Mouse (Mus musculus) gastrocnemius, postnatal 14 days (tissue): ENCODE results near the gene Slc5a1. TPM values are rescaled to one million over a fixed set of nuclear protein-coding genes. Genes with fewer than 3 reads are reported as not detected.
A peak's percentile ranks its signal among the peaks of the same experiment; 100 is the strongest.

Source experiments
- DNase-seq: peaks from one replicate; pipeline ENCODE4 v3.0.0; 2021; ENCODE audit warnings: mixed read lengths
- intact Hi-C: fragments of 180-260 bp; cut with DNase I; formaldehyde crosslinking; loops from one replicate; pipeline ENCODE4 v1.15.1; 2025; ENCODE audit warnings: low total_unique reads
- total RNA-seq, 2 experiments: library from RNA; stranded (reverse); gene quantifications; 2 replicates each; pipeline ENCODE4 v1.2.3; 2021

Gene Slc5a1
- total RNA-seq, 2 experiments from 2014 or later: not detected

DNA sequence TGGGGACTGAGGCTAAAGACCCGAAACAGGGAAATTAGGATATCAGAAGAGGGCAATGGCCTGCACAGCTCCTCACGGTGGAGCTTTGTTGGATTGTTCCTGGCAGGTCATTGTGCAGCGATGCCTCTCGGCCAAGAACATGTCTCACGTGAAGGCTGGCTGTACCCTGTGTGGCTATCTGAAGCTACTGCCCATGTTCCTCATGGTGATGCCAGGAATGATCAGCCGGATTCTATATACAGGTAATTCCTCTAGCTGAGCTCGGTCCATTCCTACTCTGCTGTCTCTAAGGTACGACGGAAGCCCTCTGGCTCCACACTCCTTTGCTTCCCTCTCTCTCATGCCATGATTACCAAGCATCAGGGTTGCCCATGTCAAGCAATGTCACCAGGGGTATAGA lies 42.8 kb downstream of the Slc5a1 start:
- DNase-seq: no peak
- intact Hi-C loops: loop anchor here (2.0 kb wide), 1 partner anchor 106 kb away; no protein-coding TSS in a partner anchor

DNA sequence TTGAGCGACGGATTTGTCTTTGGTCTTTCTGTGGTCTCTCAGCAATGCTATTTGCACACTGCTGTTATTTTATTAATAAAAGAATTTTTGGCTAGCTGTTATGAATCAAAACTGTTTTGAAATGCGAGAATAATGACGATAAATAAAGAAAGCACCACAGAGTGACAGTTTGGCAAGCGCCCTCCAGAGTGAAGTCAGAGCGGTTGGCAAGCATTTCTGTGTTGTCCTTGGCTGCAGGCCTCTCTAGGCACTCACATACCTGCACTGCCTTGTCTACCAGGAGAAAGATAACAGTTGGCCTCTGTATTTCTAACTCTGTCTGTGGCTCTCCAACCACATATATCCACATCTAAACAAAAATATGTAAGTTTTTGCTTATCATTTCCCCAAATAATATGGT lies 43.7 kb downstream of the Slc5a1 start:
- intact Hi-C loops: loop anchor here (2.0 kb wide), 1 partner anchor 107 kb away; no protein-coding TSS in a partner anchor
- DNase-seq: no peak

DNA sequence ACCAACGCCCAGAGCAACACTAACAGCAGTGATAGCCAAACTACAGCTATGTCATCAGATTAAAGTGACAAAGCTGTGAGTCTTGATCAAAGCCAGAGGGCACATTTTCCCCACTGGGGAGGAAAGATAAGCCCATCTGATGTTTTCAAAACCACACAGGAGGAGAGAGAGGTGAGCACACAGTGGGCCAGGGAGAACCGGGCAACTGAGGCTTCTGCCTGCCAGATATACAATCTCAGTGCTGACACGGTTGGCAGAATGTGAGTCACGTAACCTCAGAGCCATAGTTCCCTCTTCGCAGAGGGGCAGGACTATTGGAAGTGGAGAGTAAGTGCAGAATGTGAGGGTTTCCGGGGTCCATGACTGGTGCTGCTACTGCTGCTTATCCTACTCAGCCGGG lies 89.5 kb downstream of the Slc5a1 start:
- intact Hi-C loops: no loop called here
- DNase-seq: no peak

GRCm38 (mm10) chr5:33195246-33195852 lies 91.3 kb downstream of the Slc5a1 start:
- intact Hi-C loops: no loop called here
- no peak for DNase-seq

GRCm38 (mm10) chr5:33200071-33200470 lies 96.1 kb downstream of the Slc5a1 start:
- intact Hi-C loops: loop anchor here (5.0 to 10.0 kb wide), 2 partner anchors 47 to 185 kb away; no protein-coding TSS in a partner anchor
- no peak for DNase-seq

DNA sequence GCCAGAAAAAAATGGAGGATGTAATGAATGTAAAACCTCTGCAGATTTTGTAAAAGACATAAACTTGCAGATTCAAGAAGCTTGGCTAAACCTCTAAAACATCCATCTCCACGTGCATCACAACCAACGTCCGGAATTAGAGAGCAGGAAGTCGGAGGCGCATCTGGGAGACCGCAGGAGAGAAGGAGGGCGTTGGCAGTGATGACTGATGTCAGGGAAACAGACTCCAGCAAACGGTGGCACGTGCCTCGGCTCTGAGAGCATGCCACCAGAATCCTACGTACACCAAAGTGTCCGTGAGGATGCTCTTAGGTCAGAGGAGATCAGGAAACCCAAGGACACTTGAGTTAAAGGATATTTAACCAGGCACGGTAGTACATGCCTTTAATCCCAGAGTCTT lies 97.7 kb downstream of the Slc5a1 start:
- intact Hi-C loops: loop anchor here (5.0 to 10.0 kb wide), 2 partner anchors 46 to 183 kb away; no protein-coding TSS in a partner anchor
- DNase-seq: no peak

DNA sequence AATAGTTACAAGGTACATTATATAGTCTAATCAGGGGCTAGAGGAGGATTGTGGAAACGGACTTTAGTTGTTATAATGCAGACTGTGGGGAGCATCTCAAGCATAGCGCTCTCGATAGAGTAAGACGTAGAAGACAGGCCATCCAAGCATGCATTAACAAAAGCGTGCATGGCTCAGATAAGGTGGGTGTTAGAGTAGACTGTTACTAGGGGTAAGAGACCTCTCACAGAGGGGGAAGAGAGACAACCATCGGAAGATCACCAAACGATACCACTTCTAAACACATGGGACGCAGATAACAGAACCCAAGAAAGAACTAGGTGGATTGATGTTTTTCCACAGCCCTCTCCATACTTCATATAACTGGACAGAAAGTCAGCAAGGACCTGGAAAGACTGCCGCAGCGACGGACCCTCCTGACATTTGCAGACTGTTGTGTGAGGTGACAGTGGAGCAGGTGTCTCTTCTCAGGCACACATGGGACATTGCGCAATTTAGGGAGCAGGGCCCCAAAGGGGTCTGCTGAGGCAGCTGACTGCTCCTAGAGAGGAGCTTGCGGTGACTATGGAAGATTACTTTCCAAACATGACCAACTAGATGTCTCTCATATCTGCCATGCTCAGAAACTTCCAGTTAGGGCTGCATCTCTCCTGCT lies 98.6 kb downstream of the Slc5a1 start:
- no peak for DNase-seq
- intact Hi-C loops: loop anchor here (5.0 to 10.0 kb wide), 2 partner anchors 45 to 182 kb away; no protein-coding TSS in a partner anchor

DNA sequence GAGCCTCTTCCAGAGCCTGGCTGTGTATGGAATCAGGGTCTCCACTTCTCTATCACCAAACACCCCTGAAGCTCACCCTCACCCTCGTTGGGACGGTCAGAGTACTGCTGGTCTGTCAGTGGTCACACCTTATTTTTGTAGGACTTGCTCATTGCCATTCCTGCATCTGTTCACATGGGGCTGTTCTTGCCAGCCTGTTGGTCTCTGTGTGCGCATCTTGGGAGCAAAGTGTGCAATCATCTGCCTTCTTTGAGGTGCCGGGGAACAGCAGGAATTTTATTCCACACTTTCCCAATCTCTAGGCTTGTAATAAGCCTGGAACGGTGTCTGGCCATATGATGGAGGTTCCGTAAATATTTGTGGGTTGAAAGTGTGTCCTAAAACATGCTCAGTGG lies 99.1 kb downstream of the Slc5a1 start:
- intact Hi-C loops: loop anchor here (5.0 to 10.0 kb wide), 2 partner anchors 44 to 182 kb away; no protein-coding TSS in a partner anchor
- DNase-seq: no peak

DNA sequence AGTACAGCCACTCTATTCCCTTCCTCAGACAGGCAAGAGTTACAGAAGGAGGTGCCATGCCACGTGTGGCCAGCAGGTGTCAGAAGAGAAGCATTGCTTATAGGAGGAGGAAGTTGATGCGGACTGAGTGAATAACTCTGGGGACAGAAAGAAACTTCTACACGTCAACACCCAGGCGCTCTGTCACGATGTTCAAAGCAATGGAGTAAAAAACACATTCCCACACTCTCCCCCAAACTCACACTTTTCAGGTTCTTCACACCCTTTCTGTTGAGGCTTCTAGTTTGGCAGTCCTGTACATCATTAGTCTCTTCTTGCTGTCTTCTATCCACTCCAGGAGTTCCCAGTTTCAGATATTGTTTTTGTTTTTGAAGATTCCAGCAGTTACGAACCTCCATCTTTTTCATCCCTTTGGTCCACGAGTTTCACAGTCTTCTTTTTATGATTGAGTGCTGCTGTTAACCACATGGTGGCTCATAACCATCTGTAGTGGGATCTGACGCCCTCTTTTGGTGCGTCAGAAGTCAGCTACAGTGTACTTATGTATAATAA lies 99.7 kb downstream of the Slc5a1 start:
- intact Hi-C loops: loop anchor here (5.0 to 10.0 kb wide), 2 partner anchors 44 to 181 kb away; no protein-coding TSS in a partner anchor
- DNase-seq: peak; percentile 81

DNA sequence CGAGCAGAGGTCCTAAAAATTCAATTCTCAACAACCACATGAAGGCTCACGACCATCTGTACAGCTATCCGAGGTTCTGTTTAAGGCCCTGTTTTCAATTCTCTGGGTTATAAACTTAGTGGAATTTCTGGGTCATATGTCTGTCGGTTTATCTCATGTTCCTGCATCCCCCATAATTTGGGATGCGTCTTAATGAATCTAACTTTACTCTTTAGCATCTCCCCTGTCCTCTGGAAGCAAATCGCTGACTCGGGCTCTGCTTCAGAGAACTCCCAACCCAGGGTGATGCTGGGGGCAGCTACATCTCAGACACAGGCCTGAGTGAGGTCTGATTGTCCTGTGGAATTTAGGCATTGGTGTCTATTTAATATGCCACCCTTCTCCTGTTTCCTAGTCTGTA lies 100.3 kb downstream of the Slc5a1 start:
- DNase-seq: no peak
- intact Hi-C loops: loop anchor here (5.0 to 10.0 kb wide), 2 partner anchors 43 to 181 kb away; no protein-coding TSS in a partner anchor

GRCm38 (mm10) chr5:33206328-33206727 lies 102.3 kb downstream of the Slc5a1 start:
- no peak for DNase-seq
- intact Hi-C loops: loop anchor here (10.0 kb wide), 1 partner anchor 178 kb away; no protein-coding TSS in a partner anchor

GRCm38 (mm10) chr5:33207136-33207535 lies 103.1 kb downstream of the Slc5a1 start:
- DNase-seq: no peak
- intact Hi-C loops: loop anchor here (10.0 kb wide), 1 partner anchor 178 kb away; no protein-coding TSS in a partner anchor

DNA sequence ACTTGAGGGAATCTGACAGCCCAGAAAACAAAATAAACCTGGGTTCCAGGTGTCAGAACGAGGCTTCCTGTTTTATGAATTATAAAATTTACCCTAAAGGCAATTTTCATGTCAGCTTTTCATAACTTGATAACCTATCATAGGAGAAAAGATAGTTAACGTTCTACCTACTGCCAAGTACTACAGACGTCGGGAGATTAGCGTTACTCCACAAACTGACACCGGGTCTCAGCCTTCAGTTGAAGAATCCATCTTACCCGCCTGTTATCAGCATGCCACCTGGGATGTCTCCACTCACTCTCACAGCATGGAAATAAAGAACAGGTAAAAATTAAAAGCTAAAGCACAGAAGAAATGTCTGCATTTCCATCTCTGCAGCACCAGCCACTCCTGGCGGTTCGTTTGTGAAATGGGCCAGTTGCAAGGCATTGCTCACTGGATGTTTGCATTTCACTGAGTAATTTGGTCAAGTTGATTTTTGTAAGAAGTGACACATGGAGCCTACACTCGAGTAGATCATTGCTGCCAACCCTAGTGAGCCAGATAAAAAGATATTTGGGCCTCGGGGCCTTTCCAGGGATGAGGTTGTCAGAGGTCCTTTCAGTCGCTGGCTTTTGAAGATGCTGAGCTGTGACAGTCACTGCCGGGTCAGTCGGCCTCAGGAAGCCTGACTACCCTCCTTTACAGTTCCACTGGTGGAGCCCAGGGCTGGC lies 104.7 kb downstream of the Slc5a1 start:
- no peak for DNase-seq
- intact Hi-C loops: loop anchor here (10.0 kb wide), 1 partner anchor 176 kb away; no protein-coding TSS in a partner anchor

DNA sequence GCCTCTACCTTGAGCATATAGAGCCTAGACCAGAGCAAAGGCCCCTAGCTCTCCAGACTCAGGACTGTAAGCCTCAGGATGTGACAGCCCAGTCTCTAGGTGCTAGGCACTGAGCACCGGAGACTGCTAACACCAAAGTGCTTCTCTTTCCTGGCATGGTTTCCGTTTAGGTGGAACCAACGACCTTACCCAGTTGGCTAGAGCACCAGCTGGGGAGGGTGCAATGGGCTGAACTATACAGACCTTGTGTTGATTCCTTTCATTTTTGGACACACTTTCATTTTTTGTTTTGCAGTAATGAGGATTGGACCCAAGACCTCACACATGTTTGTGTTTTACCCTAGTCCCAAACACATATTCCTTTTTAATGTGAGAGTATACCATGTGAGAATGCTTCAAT lies 106.5 kb downstream of the Slc5a1 start:
- no peak for DNase-seq

GRCm38 (mm10) chr5:33211254-33211653 lies 107.2 kb downstream of the Slc5a1 start:
- DNase-seq: no peak
- intact Hi-C loops: no loop called here

More for the DNA sequence above, 106.5 kb downstream of the Slc5a1 start:
- intact Hi-C loops: no loop called here

Other genes with a start within 250 kb of the Slc5a1 start
- gene Prr14l, start 250.0 kb upstream of the Slc5a1 start, total RNA-seq: 1 to 10 TPM; 6.1 to 6.9 TPM
- gene Depdc5, start 240.5 kb upstream of the Slc5a1 start, total RNA-seq: 1 to 10 TPM; 9.3 to 10.0 TPM
- 10 to 100 TPM; 68.9 to 81.7 TPM for gene Ywhah, start 85.4 kb upstream of the Slc5a1 start, total RNA-seq
- gene Spon2, start 114.2 kb downstream of the Slc5a1 start, total RNA-seq: 10 to 100 TPM in 1 of 2 experiments, 1 to 10 TPM in 1; 3.5 to 12.3 TPM
- gene Ctbp1, start 170.8 kb downstream of the Slc5a1 start, total RNA-seq: 100 to 1,000 TPM; 184 to 200 TPM
- 10 to 100 TPM; 64.9 to 65.0 TPM for gene Maea, start 231.3 kb downstream of the Slc5a1 start, total RNA-seq